Mouse (Mus musculus) thymus, adult 2 months (tissue): ENCODE data around the gene Dgki.

Experiments used
- CTCF ChIP-seq: fragments of 200-500 bp; IDR thresholded peaks from 2 replicates; pipeline ENCODE4 v1.5.1; 2012; ENCODE audit warnings: mild to moderate bottlenecking, control low read depth, low read length, moderate library complexity, borderline replicate concordance; ENCODE audit not compliant: control insufficient read depth, poor library complexity, insufficient read depth; ENCODE audit errors: extremely low read depth
- POLR2A ChIP-seq: fragments of 200-500 bp; IDR thresholded peaks from 2 replicates; pipeline ENCODE4 v1.6.1; 2012; ENCODE audit warnings: mild to moderate bottlenecking, low read length, control low read depth, moderate library complexity; ENCODE audit not compliant: control insufficient read depth, poor library complexity, insufficient read depth; ENCODE audit errors: extremely low read depth

DNA sequence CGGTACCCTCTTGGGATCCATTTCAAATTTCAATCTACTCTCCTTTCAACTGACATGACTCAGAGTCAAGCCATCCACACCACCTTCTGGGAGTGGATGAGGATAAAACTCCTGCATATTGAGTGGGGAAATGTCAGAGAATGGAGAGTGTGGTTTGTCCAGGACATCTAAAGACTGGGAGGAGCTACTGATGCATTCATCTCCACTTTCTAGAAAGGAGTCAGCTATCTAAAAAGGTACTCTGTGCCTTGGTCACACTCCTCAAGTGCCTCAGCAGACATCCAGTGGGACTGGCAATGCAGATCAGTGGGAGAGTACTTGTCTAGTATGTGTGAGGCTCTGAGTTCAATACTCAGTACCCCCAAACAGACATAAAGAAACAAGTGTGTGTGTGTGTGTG lies 145.9 kb downstream of the Dgki start:
- TF ChIP-seq POLR2A (no peak), CTCF (no peak)
